Comparison of ENCODE assay signal across 8 mouse cellular contexts in genomic region chr15:60097141-60097540, GRCm38 (mm10).
A peak's percentile ranks its signal among the peaks of the same experiment; 100 is the strongest.
DNase-seq lines count a peak whose midpoint lies in the region; ATAC-seq and TF ChIP-seq lines count a peak whose summit lies in the region.
"Had no signal": no experiment of that assay in that cellular context is flagged by ENCODE, and none has a peak within 500 bp of the region (broad histone marks: within the 10 kb centered on the region; RNA-seq: fewer than 3 reads in every experiment).

No protein-coding gene starts in this region.

- H3K4me1 ChIP-seq in hindbrain, embryonic 11.5 days (replicated peaks; ENCODE audit: control insufficient read depth, insufficient read depth, low read length) = no peaks in the 10 kb centered on the region
- no peaks in the 10 kb centered on the region for H3K4me1 ChIP-seq in midbrain, embryonic 11.5 days (ENCODE audit: control insufficient read depth, insufficient read depth, low read length)
- H3K4me1 ChIP-seq in spleen, adult 2 months (ENCODE audit: control insufficient read depth, insufficient read depth, insufficient read length) = no peaks in the 10 kb centered on the region
- H3K4me1 ChIP-seq: liver, embryonic 13.5 days had no signal

- no peaks in the 10 kb centered on the region for H3K36me3 ChIP-seq in hindbrain, embryonic 11.5 days (ENCODE audit: control insufficient read depth, insufficient read depth, low read length)
- no peaks in the 10 kb centered on the region for H3K36me3 ChIP-seq in midbrain, embryonic 11.5 days (ENCODE audit: control insufficient read depth, insufficient read depth, low read length)
- no peaks in the 10 kb centered on the region for H3K36me3 ChIP-seq in spleen, adult 2 months (ENCODE audit: control insufficient read depth, insufficient read depth, low read length)
- H3K36me3 ChIP-seq: liver, embryonic 13.5 days had no signal

- 13% methylated on average over 4 of the region's 4 CpGs for WGBS in hindbrain, embryonic 11.5 days
- 18% methylated on average over 4 of the region's 4 CpGs for WGBS in midbrain, embryonic 11.5 days
- 22% methylated on average over 4 of the region's 4 CpGs for WGBS in spleen, adult 2 months

- H3K27me3 ChIP-seq in hindbrain, embryonic 11.5 days (ENCODE audit: control insufficient read depth, insufficient read depth, low read length) = no peaks in the 10 kb centered on the region
- no peaks in the 10 kb centered on the region for H3K27me3 ChIP-seq in midbrain, embryonic 11.5 days (ENCODE audit: control insufficient read depth, insufficient read depth, low read length)
- no peaks in the 10 kb centered on the region for H3K27me3 ChIP-seq in spleen, adult 2 months (ENCODE audit: control insufficient read depth, insufficient read depth, low read length)
- H3K27me3 ChIP-seq: liver, embryonic 13.5 days had no signal

- no peaks in the 10 kb centered on the region for H3K9me3 ChIP-seq in hindbrain, embryonic 11.5 days (ENCODE audit: control insufficient read depth, low read length)
- no peaks in the 10 kb centered on the region for H3K9me3 ChIP-seq in midbrain, embryonic 11.5 days (ENCODE audit: control insufficient read depth, low read length)
- H3K9me3 ChIP-seq: liver, embryonic 13.5 days had no signal

- DNase-seq in MN1 (ENCODE audit: low spot score) = peak; percentile 13
- peak; percentile 60 to 69 for DNase-seq in adrenal gland, postnatal 36 days
- DNase-seq in fibroblast of lung, adult 2 months (ENCODE audit: low read depth) = peak; percentile 16
- DNase-seq in hindbrain, embryonic 11.5 days (ENCODE audit: low spot score) = peak; percentile 72
- peak; percentile 66 to 70 for DNase-seq in left cerebral cortex, adult 18-20 months (ENCODE audit: low spot score in 2 of 2)
- peak; percentile 90 for DNase-seq in midbrain, embryonic 11.5 days (ENCODE audit: low spot score, missing footprints)
- DNase-seq in spleen, adult 2 months (ENCODE audit: low read depth in 1 of 2, low spot score in 2 of 2) = peak; percentile 49 to 67
- DNase-seq: liver, embryonic 13.5 days had no signal

- H3K9ac ChIP-seq in hindbrain, embryonic 11.5 days (ENCODE audit: low read depth, low read length) = no peak overlapping the region
- H3K9ac ChIP-seq in midbrain, embryonic 11.5 days (ENCODE audit: low read length) = no peak overlapping the region
- H3K9ac ChIP-seq: liver, embryonic 13.5 days had no signal

- no peak overlapping the region for H3K4me3 ChIP-seq in hindbrain, embryonic 11.5 days (ENCODE audit: low read depth, low read length)
- H3K4me3 ChIP-seq in midbrain, embryonic 11.5 days (ENCODE audit: low read depth, low read length) = no peak overlapping the region
- H3K4me3 ChIP-seq in spleen, adult 2 months (ENCODE audit: extremely low read depth, insufficient read depth, insufficient read length) = no peak overlapping the region
- H3K4me3 ChIP-seq: liver, embryonic 13.5 days had no signal

- no peak overlapping the region for H3K27ac ChIP-seq in hindbrain, embryonic 11.5 days (ENCODE audit: low read depth, low read length)
- H3K27ac ChIP-seq in midbrain, embryonic 11.5 days (ENCODE audit: low read depth, low read length) = no peak overlapping the region
- no peak overlapping the region for H3K27ac ChIP-seq in spleen, adult 2 months (ENCODE audit: insufficient read depth, low read length)
- H3K27ac ChIP-seq: liver, embryonic 13.5 days had no signal

- ATAC-seq in hindbrain, embryonic 11.5 days (ENCODE audit: low FRiP score) = peak; percentile 78; the same call in 1 of the 2 replicates
- ATAC-seq in midbrain, embryonic 11.5 days (ENCODE audit: low FRiP score) = peak; percentile 75

- no peak for TF ChIP-seq POLR2A in spleen, adult 2 months (IDR thresholded peaks at IDR 0.05; ENCODE audit: low read depth, low read length)

- H3K4me2 ChIP-seq in hindbrain, embryonic 11.5 days (replicated peaks; ENCODE audit: low read depth, low read length) = no peak overlapping the region
- H3K4me2 ChIP-seq in midbrain, embryonic 11.5 days = no peak overlapping the region
- H3K4me2 ChIP-seq: liver, embryonic 13.5 days had no signal

- peak; percentile 50; the same call in 1 of the 2 replicates for TF ChIP-seq CTCF in spleen, adult 2 months (IDR thresholded peaks at IDR 0.05; ENCODE audit: extremely low read depth, insufficient read depth, insufficient read length, insufficient replicate concordance)

Comparison
In these comparisons a context has a peak if more than half of its experiments do, and no peak if none do; other contexts are left out.
1. DNase-seq: peak in every context shown above with its lines; median percentile 90 in midbrain, embryonic 11.5 days; 72 in hindbrain, embryonic 11.5 days; 68 in left cerebral cortex, adult 18-20 months; 64 in adrenal gland, postnatal 36 days; 58 in spleen, adult 2 months; 16 in fibroblast of lung, adult 2 months; 13 in MN1.